Mouse (Mus musculus): ENCODE data around the gene Tmed9. TPM values are rescaled to one million over a fixed set of nuclear protein-coding genes. Genes with fewer than 3 reads are reported as not detected.

Gene Tmed9
- polyA plus RNA-seq, 1 experiment from 2014 or later = 136 TPM

DNA sequence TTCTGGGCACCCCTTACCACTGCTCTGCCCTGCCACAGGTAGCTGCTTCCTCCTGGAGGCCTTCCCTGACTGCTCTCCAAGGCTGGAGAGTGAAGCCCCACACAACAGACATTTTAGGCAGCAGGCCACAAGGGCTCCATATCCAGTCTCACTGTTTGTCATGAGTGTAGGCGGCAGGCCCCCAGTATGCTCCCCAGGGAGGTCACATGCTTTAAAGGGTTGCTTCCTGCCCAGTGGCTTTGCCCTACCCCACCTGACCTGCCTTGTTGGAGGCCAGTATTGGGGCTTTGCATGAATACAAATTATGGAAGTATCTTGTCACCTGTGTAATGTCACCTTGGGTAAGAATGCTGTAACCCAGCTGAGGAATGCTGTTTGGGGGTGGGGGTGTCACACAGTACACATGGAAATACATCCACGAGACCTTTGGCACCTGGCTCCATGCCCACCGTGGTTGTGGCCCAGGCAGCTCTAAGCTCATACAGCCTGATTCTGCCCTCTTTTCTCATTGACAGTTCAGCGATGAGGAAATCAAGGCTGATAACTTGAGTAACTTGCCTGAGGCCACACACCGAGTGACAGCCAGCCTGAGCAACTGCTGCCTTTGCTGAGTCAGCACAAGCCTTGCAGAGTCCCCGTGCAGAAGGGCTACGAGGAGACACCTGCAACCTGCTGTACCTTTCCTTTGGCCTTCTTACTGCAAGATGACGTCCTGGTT, 44.2 kb upstream of the Tmed9 start, which contains the start of gene Dok3:
Dok3 (minus strand) TSS at position 99 of the 718 bp plus-strand sequence.
- Histone ChIP-seq H3K4me3 (ENCODE audit: low read depth, low read length) (no peak within 1 kb of the TSS), H3K9ac (ENCODE audit: low read length) (no peak within 1 kb of the TSS), H3K27ac (replicated peaks) (no peak within 1 kb of the TSS), H3K4me2 (replicated peaks; ENCODE audit: low read depth) (no peak within 1 kb of the TSS), H3K36me3 (ENCODE audit: control insufficient read depth, insufficient read depth, low read length) (peaks cover 33% of the 10 kb centered on the region), H3K4me1 (replicated peaks; ENCODE audit: control insufficient read depth, insufficient read depth) (no peaks in the 10 kb centered on the region), H3K9me3 (ENCODE audit: control insufficient read depth, low read length) (no peaks in the 10 kb centered on the region), H3K27me3 (ENCODE audit: control insufficient read depth, insufficient read depth, low read length) (no peaks in the 10 kb centered on the region)
- no peak for DNase-seq (ENCODE audit: low spot score)
- ATAC-seq (ENCODE audit: low FRiP score, low TSS enrichment) = no peak
- 76% methylated on average over 8 of the region's 8 CpGs for WGBS
- TF ChIP-seq CTCF (IDR thresholded peaks at IDR 0.05; ENCODE audit: low read depth) (no peak), EP300 (optimal IDR thresholded peaks at IDR 0.05) (no peak)

GRCm38 (mm10) chr13:55535191-55535590, 38.3 kb upstream of the Tmed9 start:
- Histone ChIP-seq H3K4me3 (ENCODE audit: low read depth, low read length) (peak overlapping the region; percentile 83; the same call in 1 of the 2 replicates), H3K4me2 (replicated peaks; ENCODE audit: low read depth) (peak overlapping the region; percentile 95), H3K4me1 (replicated peaks; ENCODE audit: control insufficient read depth, insufficient read depth) (peaks cover 4% of the 10 kb centered on the region; the same call in 1 of the 2 replicates), H3K9me3 (ENCODE audit: control insufficient read depth, low read length) (no peaks in the 10 kb centered on the region), H3K27ac (replicated peaks) (no peak overlapping the region), H3K36me3 (ENCODE audit: control insufficient read depth, insufficient read depth, low read length) (peaks cover 32% of the 10 kb centered on the region), H3K9ac (ENCODE audit: low read length) (no peak overlapping the region), H3K27me3 (ENCODE audit: control insufficient read depth, insufficient read depth, low read length) (no peaks in the 10 kb centered on the region)
- WGBS = 91% methylated on average over 15 of the region's 15 CpGs
- no peak for TF ChIP-seq EP300 (optimal IDR thresholded peaks at IDR 0.05)
- TF ChIP-seq CTCF (IDR thresholded peaks at IDR 0.05; ENCODE audit: low read depth) = no peak
- DNase-seq (ENCODE audit: low spot score) = no peak
- ATAC-seq (ENCODE audit: low FRiP score, low TSS enrichment) = no peak

- H3K27ac ChIP-seq (replicated peaks) = no peak overlapping the region
- 16% methylated on average over 17 of the region's 17 CpGs for WGBS
- H3K9me3 ChIP-seq (ENCODE audit: control insufficient read depth, low read length) = no peaks in the 10 kb centered on the region
- no peak for TF ChIP-seq CTCF (IDR thresholded peaks at IDR 0.05; ENCODE audit: low read depth)
- TF ChIP-seq EP300 (optimal IDR thresholded peaks at IDR 0.05) = no peak
- H3K27me3 ChIP-seq (ENCODE audit: control insufficient read depth, insufficient read depth, low read length) = no peaks in the 10 kb centered on the region
- peaks cover 30% of the 10 kb centered on the region for H3K36me3 ChIP-seq (ENCODE audit: control insufficient read depth, insufficient read depth, low read length)
- H3K4me2 ChIP-seq (replicated peaks; ENCODE audit: low read depth) = peak overlapping the region; percentile 95
- ATAC-seq (ENCODE audit: low FRiP score, low TSS enrichment) (peak; percentile 9), DNase-seq (ENCODE audit: low spot score) (no peak)
- H3K4me3 ChIP-seq (ENCODE audit: low read depth, low read length) = peak overlapping the region; percentile 83
- peak overlapping the region; percentile 80 for H3K9ac ChIP-seq (ENCODE audit: low read length)
- peaks cover 4% of the 10 kb centered on the region; the same call in 1 of the 2 replicates for H3K4me1 ChIP-seq (replicated peaks; ENCODE audit: control insufficient read depth, insufficient read depth)
Measured at GRCm38 (mm10) chr13:55535796-55536193, 37.7 kb upstream of the Tmed9 start.

DNA sequence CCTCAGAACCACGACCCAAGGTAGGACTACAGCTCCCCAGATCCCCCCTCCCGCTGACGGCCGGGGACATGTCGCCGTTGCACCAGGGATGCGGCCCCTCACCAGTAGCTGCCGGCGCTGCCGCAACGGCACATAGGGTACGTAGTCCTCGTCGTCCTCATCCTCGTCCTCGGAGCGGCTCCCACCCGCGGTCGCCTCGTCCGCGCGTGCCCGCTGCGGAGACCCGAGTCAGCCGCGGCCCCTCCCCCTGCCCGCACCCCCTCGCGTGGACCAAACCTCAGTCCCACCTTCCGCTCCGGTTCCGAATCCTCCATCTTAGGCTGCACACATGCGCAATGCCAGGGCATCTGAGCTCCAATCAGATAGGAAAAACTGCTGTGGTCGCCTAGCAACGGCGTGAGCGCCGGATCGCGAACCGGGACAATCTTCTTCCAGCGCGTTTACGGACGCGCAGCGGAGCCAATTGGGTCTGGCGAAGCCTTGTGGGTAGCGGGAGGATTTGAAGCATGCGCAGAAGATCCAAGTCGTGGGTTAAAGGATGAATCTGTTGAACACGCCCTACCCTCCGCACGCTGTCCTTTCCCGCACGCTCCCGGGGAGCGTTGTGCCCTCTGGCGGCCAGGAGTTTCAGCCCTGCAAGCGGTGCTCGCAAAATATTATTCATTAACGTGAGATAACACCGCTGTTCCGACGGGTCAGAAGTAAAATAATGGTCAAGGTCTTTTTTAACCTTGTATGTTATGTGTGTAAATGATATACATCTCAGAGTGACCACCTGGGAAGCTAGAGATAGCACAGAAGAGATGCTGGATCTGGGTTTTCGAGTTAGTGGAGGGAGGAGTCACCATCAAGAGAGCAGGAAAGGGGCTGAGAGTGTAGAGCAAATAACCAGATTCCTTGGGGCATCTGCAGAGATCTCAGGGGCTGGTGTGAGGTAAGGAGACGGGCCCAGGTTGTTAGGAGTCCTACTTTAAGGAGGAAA, 37.0 kb upstream of the Tmed9 start, which contains the start of gene Ddx41:
Ddx41 (minus strand) TSS at position 465 of the 982 bp plus-strand sequence.
- Histone ChIP-seq H3K36me3 (ENCODE audit: control insufficient read depth, insufficient read depth, low read length) (peaks cover 26% of the 10 kb centered on the region), H3K4me1 (replicated peaks; ENCODE audit: control insufficient read depth, insufficient read depth) (peaks cover 4% of the 10 kb centered on the region; the same call in 1 of the 2 replicates), H3K9me3 (ENCODE audit: control insufficient read depth, low read length) (no peaks in the 10 kb centered on the region), H3K4me3 (ENCODE audit: low read depth, low read length) (peak within 1 kb of the TSS; percentile 83), H3K9ac (ENCODE audit: low read length) (peak within 1 kb of the TSS; percentile 80), H3K4me2 (replicated peaks; ENCODE audit: low read depth) (peak within 1 kb of the TSS; percentile 95), H3K27ac (replicated peaks) (0 out of 2 replicates have a peak within 1 kb of the TSS, but pooled peaks have one; percentile 14), H3K27me3 (ENCODE audit: control insufficient read depth, insufficient read depth, low read length) (no peaks in the 10 kb centered on the region)
- WGBS = under 1% methylated on average over 70 of the region's 70 CpGs
- DNase-seq (ENCODE audit: low spot score) (peak; percentile 99), ATAC-seq (ENCODE audit: low FRiP score, low TSS enrichment) (peak; percentile 98)
- TF ChIP-seq EP300 (optimal IDR thresholded peaks at IDR 0.05) (no peak), CTCF (IDR thresholded peaks at IDR 0.05; ENCODE audit: low read depth) (peak; percentile 98)

- Histone ChIP-seq H3K27ac (replicated peaks) (no peak overlapping the region), H3K4me2 (replicated peaks; ENCODE audit: low read depth) (no peak overlapping the region), H3K4me1 (replicated peaks; ENCODE audit: control insufficient read depth, insufficient read depth) (no peaks in the 10 kb centered on the region), H3K36me3 (ENCODE audit: control insufficient read depth, insufficient read depth, low read length) (peaks cover 34% of the 10 kb centered on the region), H3K27me3 (ENCODE audit: control insufficient read depth, insufficient read depth, low read length) (no peaks in the 10 kb centered on the region), H3K9me3 (ENCODE audit: control insufficient read depth, low read length) (no peaks in the 10 kb centered on the region), H3K9ac (ENCODE audit: low read length) (no peak overlapping the region), H3K4me3 (ENCODE audit: low read depth, low read length) (no peak overlapping the region)
- DNase-seq (ENCODE audit: low spot score) = no peak
- no peak for TF ChIP-seq EP300 (optimal IDR thresholded peaks at IDR 0.05)
- WGBS = 88% methylated on average over 2 of the region's 2 CpGs
- ATAC-seq (ENCODE audit: low FRiP score, low TSS enrichment) = no peak
Measured at GRCm38 (mm10) chr13:55540933-55541332, 32.6 kb upstream of the Tmed9 start.
